Mouse (Mus musculus): ENCODE data around the gene Taf1d. TPM values are rescaled to one million over a fixed set of nuclear protein-coding genes. Genes with fewer than 3 reads are reported as not detected.

Taf1d gene
- 4.5 and 10.3 TPM in 2 replicates for polyA plus RNA-seq (2012; rRNA removed)

GRCm38 (mm10) chr9:15305503-15306397, at the start of gene Taf1d:
Gene Taf1d, plus strand, starts transcription at chr9:15306214.
- Histone ChIP-seq H3K4me3 (replicated peaks; ENCODE audit: extremely low read depth, low read depth, low read length) (peak within 1 kb of the TSS; percentile 96), H3K4me1 (ENCODE audit: control insufficient read depth, insufficient read depth, low read length) (peaks cover 15% of the 10 kb centered on the region)
- TF ChIP-seq CTCF (IDR thresholded peaks at IDR 0.05; ENCODE audit: insufficient read depth, low read length) (no peak), POLR2A (IDR thresholded peaks at IDR 0.05; ENCODE audit: borderline replicate concordance, extremely low read depth, low read depth, low read length) (peak; percentile 95)
- WGBS: 11% methylated on average over 45 of the region's 45 CpGs
- peak; percentile 99 for DNase-seq

- no peaks in the 10 kb centered on the region for H3K4me1 ChIP-seq (ENCODE audit: control insufficient read depth, insufficient read depth, low read length)
These were observed 49.8 kb upstream of the Taf1d start for GRCm38 (mm10) chr9:15256214-15256613.

DNA sequence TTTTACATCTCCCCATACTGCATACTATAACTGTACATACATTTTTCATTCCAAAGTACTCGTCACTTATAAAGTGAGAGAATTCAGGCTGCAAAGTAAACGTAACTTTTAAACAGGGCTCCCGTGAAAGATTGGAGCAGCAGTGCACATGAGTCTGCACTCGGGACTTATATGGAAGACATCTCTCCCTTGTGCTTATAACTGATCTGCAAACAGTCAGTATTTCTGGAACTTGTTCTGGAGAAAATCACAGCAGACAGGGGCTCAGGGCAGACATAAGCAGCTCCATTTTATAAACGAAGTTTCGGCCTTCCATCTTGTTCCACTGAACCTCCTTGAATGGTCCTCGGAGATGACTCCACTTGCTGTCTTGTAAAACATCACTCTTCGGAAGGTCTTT, 44.0 kb upstream of the Taf1d start:
- TF ChIP-seq POLR2A (IDR thresholded peaks at IDR 0.05; ENCODE audit: borderline replicate concordance, extremely low read depth, low read depth, low read length): no peak
- TF ChIP-seq CTCF (IDR thresholded peaks at IDR 0.05; ENCODE audit: insufficient read depth, low read length): no peak
- Histone ChIP-seq H3K4me1 (ENCODE audit: control insufficient read depth, insufficient read depth, low read length) (no peaks in the 10 kb centered on the region), H3K4me3 (replicated peaks; ENCODE audit: extremely low read depth, low read depth, low read length) (no peak overlapping the region)
- DNase-seq: no peak
- 85% methylated on average over 8 of the region's 8 CpGs for WGBS

More at GRCm38 (mm10) chr9:15256214-15256613, 49.8 kb upstream of the Taf1d start:
- TF ChIP-seq CTCF (IDR thresholded peaks at IDR 0.05; ENCODE audit: insufficient read depth, low read length): no peak
- TF ChIP-seq POLR2A (IDR thresholded peaks at IDR 0.05; ENCODE audit: borderline replicate concordance, extremely low read depth, low read depth, low read length): no peak
- DNase-seq: no peak
- no peak overlapping the region for H3K4me3 ChIP-seq (replicated peaks; ENCODE audit: extremely low read depth, low read depth, low read length)
- 79% methylated on average over 3 of the region's 3 CpGs for WGBS

- no peak overlapping the region for H3K4me3 ChIP-seq (replicated peaks; ENCODE audit: extremely low read depth, low read depth, low read length)
- 96% methylated on average over 10 of the region's 10 CpGs for WGBS
- no peaks in the 10 kb centered on the region for H3K4me1 ChIP-seq (ENCODE audit: control insufficient read depth, insufficient read depth, low read length)
- DNase-seq: no peak
- TF ChIP-seq CTCF (IDR thresholded peaks at IDR 0.05; ENCODE audit: insufficient read depth, low read length) (no peak), POLR2A (IDR thresholded peaks at IDR 0.05; ENCODE audit: borderline replicate concordance, extremely low read depth, low read depth, low read length) (no peak)
These were observed 42.5 kb upstream of the Taf1d start for GRCm38 (mm10) chr9:15263487-15263886.

DNA sequence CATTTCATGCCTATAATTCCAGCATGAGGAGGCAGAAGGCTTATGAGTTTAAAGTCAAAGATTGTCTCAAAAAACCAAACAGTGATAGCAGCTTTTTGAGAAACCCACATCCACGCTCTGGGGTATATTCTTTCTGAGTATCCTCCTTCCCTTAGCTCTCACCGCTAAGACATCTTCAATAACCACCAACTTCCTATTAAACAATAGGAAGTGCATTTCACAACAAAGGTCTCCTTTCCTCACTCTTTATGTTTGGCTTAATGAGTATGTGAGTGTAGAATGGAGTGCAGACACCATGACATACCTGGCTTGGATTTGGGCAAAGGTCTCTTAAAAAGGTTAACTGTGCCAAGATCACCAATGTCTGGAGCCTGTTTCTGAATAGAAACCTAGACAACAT, 32.0 kb upstream of the Taf1d start:
- WGBS: 83% methylated on average over 2 of the region's 2 CpGs
- TF ChIP-seq CTCF (IDR thresholded peaks at IDR 0.05; ENCODE audit: insufficient read depth, low read length) (no peak), POLR2A (IDR thresholded peaks at IDR 0.05; ENCODE audit: borderline replicate concordance, extremely low read depth, low read depth, low read length) (no peak)
- Histone ChIP-seq H3K4me1 (ENCODE audit: control insufficient read depth, insufficient read depth, low read length) (no peaks in the 10 kb centered on the region), H3K4me3 (replicated peaks; ENCODE audit: extremely low read depth, low read depth, low read length) (no peak overlapping the region)
- DNase-seq: no peak

DNA sequence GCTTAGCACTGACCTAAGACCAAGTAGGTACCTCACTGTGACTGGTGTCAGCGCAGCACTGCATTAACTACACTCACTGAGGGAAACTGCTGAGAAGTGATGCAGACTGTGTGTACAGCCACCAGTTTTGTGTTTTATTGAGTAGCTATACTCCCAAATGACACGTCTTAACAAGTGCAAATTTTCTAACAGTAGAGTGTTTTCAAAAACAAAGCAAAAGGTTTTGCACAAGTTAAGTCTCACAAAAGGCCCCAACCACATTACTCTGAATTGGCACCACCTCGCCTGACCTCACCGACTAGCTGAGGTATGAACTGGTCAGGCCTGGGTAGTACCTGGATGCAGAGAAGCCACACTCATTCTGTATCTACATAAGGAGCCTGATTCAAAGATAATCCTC, 29.2 kb upstream of the Taf1d start:
- Histone ChIP-seq H3K4me3 (replicated peaks; ENCODE audit: extremely low read depth, low read depth, low read length) (no peak overlapping the region), H3K4me1 (ENCODE audit: control insufficient read depth, insufficient read depth, low read length) (no peaks in the 10 kb centered on the region; the same call in 1 of the 2 replicates)
- DNase-seq: no peak
- TF ChIP-seq CTCF (IDR thresholded peaks at IDR 0.05; ENCODE audit: insufficient read depth, low read length) (no peak), POLR2A (IDR thresholded peaks at IDR 0.05; ENCODE audit: borderline replicate concordance, extremely low read depth, low read depth, low read length) (no peak)
- 93% methylated on average over 4 of the region's 4 CpGs for WGBS

- WGBS: 94% methylated on average over 3 of the region's 3 CpGs
- Histone ChIP-seq H3K4me1 (ENCODE audit: control insufficient read depth, insufficient read depth, low read length) (no peaks in the 10 kb centered on the region; the same call in 1 of the 2 replicates), H3K4me3 (replicated peaks; ENCODE audit: extremely low read depth, low read depth, low read length) (no peak overlapping the region)
- no peak for DNase-seq
- TF ChIP-seq CTCF (IDR thresholded peaks at IDR 0.05; ENCODE audit: insufficient read depth, low read length) (no peak), POLR2A (IDR thresholded peaks at IDR 0.05; ENCODE audit: borderline replicate concordance, extremely low read depth, low read depth, low read length) (no peak)
These were observed 27.7 kb upstream of the Taf1d start for GRCm38 (mm10) chr9:15278343-15278742.

DNA sequence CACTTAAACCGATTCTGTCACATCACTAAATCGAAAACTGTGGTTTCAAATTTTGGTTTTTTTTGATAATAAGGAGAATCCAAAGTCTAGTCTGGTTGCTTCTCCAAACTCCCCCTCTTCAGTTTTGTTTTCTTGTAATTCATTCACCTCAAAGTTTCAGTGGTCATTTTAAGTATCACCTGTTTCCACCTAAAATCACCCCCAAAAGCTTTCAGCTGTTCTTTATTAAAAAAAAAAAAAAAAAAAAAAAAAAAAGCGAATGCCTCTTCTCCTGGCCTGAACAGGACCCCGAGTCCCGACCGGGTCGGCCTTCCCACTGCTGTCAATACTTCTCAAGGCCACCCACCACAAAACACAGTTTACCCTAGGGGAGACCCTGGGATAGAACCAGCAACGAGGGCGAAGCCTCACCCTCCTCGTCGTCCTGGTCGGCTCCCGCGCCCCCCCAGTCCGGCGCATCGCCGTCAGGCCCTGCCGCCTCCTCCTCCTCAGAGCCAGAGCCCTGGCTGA, 26.8 kb upstream of the Taf1d start:
- TF ChIP-seq CTCF (IDR thresholded peaks at IDR 0.05; ENCODE audit: insufficient read depth, low read length) (no peak), POLR2A (IDR thresholded peaks at IDR 0.05; ENCODE audit: borderline replicate concordance, extremely low read depth, low read depth, low read length) (no peak)

GRCm38 (mm10) chr9:15279649-15280490, 26.1 kb upstream of the Taf1d start, which contains the start of gene Med17:
Gene Med17, minus strand, starts transcription at chr9:15279931.
- H3K4me3 ChIP-seq (replicated peaks; ENCODE audit: extremely low read depth, low read depth, low read length): peak within 1 kb of the TSS; percentile 88
- no peaks in the 10 kb centered on the region; the same call in 1 of the 2 replicates for H3K4me1 ChIP-seq (ENCODE audit: control insufficient read depth, insufficient read depth, low read length)
- WGBS: under 1% methylated on average over 57 of the region's 57 CpGs
- DNase-seq: peak; percentile 91
- no peak for TF ChIP-seq CTCF (IDR thresholded peaks at IDR 0.05; ENCODE audit: insufficient read depth, low read length)
- peak; percentile 79 for TF ChIP-seq POLR2A (IDR thresholded peaks at IDR 0.05; ENCODE audit: borderline replicate concordance, extremely low read depth, low read depth, low read length)

More for the DNA sequence above, 26.8 kb upstream of the Taf1d start:
- DNase-seq: no peak
- peak overlapping the region; percentile 88 for H3K4me3 ChIP-seq (replicated peaks; ENCODE audit: extremely low read depth, low read depth, low read length)
- no peaks in the 10 kb centered on the region; the same call in 1 of the 2 replicates for H3K4me1 ChIP-seq (ENCODE audit: control insufficient read depth, insufficient read depth, low read length)
- 6% methylated on average over 19 of the region's 19 CpGs for WGBS
